Mouse (Mus musculus) right cerebral cortex, postnatal 4 days (tissue): ENCODE results near the gene Zc3h10.
A peak's percentile ranks its signal among the peaks of the same experiment; 100 is the strongest.
"Not testable (repeated sequence)": the region's sequence is repeated elsewhere in the genome, so short reads cannot be mapped to it uniquely, and the experiment has no call there.

Experiments
- DNase-seq: peaks from one replicate; pipeline ENCODE4 v3.0.0-alpha.2; 2022

Gene Zc3h10

DNA sequence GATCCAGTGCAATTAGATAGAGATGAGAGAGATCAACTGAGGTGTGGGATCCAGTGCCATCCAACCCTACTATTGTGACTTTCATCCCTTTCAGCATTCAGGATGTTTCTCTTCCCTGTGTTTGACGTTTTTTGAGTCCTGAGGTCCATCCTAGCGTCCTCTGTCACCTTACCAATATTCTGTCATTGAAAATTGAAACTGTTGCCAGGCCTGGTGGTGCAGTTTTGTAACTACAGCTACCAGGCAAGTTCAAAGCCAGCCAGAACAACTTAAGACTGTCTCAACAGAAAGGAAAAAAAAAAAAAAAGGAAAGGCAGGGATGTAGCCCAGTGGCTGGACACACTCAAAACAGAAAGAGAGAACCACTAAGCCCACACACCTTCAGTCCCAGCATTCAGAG, 52.3 kb downstream of the Zc3h10 start:
- DNase-seq, result no peak

DNA sequence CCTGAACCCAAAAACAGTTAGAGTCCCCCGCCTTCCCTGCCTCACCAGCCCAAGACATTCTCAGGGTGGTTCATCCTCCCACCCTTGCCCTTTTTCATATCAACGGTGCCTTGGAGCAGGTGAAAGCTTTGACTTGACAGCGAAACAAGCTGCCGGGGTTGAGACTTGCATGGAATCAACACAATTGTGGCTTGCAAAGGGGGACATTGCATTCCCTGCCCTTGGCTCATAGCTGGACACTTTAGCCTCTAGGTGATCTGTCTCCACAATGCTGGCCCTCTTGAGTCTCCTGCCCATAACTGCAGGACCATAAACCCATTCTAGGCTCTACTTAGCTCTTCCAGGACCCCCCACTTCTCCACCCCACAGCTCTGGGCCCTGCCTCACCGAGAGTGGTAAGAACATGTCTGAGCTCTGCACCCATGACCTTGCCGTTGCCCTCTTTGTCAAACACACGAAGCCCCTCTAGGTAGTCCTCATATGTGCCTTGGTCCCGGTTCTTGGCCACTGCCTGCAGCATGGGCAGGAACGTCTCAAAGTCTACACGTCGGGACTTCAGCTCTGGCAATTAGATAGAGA, 52.8 kb downstream of the Zc3h10 start:
- DNase-seq, result no peak

- peak; percentile 99 for DNase-seq
Measured at GRCm38 (mm10) chr10:128493695-128494666, 53.6 kb downstream of the Zc3h10 start, which contains the start of gene Myl6. Gene Myl6, minus strand, starts transcription at chr10:128494145.

DNA sequence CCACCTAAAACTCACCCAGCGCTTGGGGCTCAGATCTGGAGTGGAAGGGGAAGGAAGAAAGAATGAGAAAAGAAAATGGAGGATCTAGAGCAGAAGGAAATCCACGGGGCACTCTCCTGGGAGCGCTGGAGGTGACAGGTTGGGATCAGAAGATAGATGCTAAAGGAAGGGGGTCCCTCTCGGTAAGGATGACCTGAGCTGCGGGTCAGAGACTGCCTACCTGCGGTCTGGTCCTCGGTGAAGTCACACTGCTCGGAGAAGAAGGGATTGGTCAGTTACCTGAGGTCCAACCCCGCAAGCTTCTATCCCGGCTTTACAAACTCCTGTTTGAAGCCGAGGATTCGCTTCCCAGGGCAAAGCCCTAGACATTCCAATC, 54.3 kb downstream of the Zc3h10 start:
- no peak for DNase-seq

DNA sequence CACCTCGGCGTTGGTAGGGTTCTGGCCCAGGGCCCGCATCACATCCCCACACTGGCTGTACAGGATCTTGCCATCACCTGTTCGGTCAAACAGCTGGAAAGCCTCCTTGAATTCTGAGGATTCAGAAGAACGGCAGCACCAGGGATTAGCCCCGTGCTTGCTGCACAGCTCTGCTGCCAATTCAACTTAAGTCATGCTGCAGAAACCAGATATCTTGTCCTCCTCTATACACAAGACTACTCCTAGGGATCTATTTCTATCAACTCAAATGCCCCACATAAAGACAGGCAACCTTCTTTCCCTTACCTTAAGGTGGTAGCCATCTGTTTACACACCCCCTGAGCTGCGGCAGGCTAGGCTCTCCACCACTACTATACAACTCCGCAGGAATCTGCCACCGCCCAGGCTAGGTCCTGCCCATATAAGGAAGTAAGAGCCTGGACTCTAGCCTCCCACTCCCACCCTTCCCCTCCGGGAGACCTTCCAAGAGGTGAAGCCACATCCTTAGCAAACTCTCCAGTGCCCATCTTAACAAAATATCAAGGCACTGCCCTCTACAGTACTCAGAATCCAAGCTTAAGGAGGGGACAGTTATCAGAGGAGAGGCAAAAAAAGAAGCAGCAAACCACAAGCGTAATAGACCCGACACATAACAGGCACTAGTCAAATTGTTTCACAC, 54.8 kb downstream of the Zc3h10 start:
- peak; percentile 44 for DNase-seq

DNA sequence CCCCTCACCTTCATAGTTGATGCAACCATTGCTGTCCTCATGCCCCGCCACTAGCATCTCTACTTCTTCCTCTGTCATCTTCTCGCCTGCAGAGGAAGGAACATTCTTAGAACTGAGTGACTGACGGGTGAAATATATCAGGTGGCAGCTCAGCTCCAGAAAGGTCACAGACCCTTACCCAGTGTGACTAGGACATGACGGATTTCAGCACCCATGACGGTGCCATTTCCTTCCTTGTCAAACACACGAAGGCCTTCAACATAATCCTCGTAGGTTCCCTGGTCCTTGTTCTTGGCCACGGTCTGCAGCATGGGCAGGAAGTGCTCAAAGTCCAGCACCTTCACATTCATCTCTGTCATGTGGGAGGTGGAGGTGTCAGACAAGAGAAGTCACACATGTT, 55.5 kb downstream of the Zc3h10 start:
- not testable (repeated sequence) for DNase-seq
